Mouse (Mus musculus) MEL (cell line): ENCODE results near the gene Ankrd36. TPM values are rescaled to one million over a fixed set of nuclear protein-coding genes. Genes with fewer than 3 reads are reported as not detected.

Source experiments
- DNase-seq: peaks from one replicate; pipeline ENCODE4 v3.0.0; 2011; ENCODE audit warnings: low read depth, low spot score
- H3K27ac ChIP-seq: 2 replicates; pipeline ENCODE4 v1.5.1; 2012; ENCODE audit warnings: low read depth, mild to moderate bottlenecking, control low read depth, low read length, moderate library complexity; ENCODE audit not compliant: control insufficient read depth
- H3K27me3 ChIP-seq, 2 experiments: fragments of 150-350 bp in 1 of 2; sonication (generic) in 1 of 2; 2 replicates each; pipeline ENCODE4 v1.6.1; 2012; ENCODE audit warnings: low read length in 2 of 2, mild to moderate bottlenecking in 2 of 2, improper control_type of control experiment in 1 of 2, moderate library complexity in 1 of 2; ENCODE audit not compliant: insufficient read depth in 2 of 2, control insufficient read depth in 1 of 2
- H3K36me3 ChIP-seq, 2 experiments: 2 replicates each; pipeline ENCODE4 v1.6.1; 2012 to 2014; ENCODE audit warnings: low read length in 2 of 2, improper control_type of control experiment in 1 of 2, inconsistent platforms in 1 of 2, mild to moderate bottlenecking in 1 of 2; ENCODE audit not compliant: insufficient read depth in 2 of 2, control insufficient read depth in 1 of 2
- H3K4me1 ChIP-seq, 2 experiments: fragments of 150-350 bp in 1 of 2; sonication (generic) in 1 of 2; 2 replicates each; pipeline ENCODE4 v1.6.1; 2012; ENCODE audit warnings: low read length in 2 of 2, improper control_type of control experiment in 1 of 2, mild to moderate bottlenecking in 1 of 2; ENCODE audit not compliant: insufficient read depth in 2 of 2, control insufficient read depth in 1 of 2
- H3K4me3 ChIP-seq, 2 experiments: fragments of 150-350 bp in 1 of 2; sonication (generic) in 1 of 2; 2 replicates each; pipeline ENCODE4 v1.5.1; 2012; ENCODE audit warnings: low read depth in 2 of 2, low read length in 2 of 2, mild to moderate bottlenecking in 2 of 2, moderate library complexity in 2 of 2, control low read depth in 1 of 2, improper control_type of control experiment in 1 of 2; ENCODE audit not compliant: control insufficient read depth in 1 of 2, insufficient read depth in 1 of 2
- H3K79me2 ChIP-seq: 2 replicates; pipeline ENCODE4 v1.6.1; 2012; ENCODE audit warnings: mild to moderate bottlenecking, low read length, moderate library complexity; ENCODE audit not compliant: control insufficient read depth, poor library complexity, insufficient read depth
- H3K9ac ChIP-seq: 2 replicates; pipeline ENCODE4 v1.6.1; 2012; ENCODE audit warnings: low read depth, mild to moderate bottlenecking, control low read depth, low read length, moderate library complexity; ENCODE audit not compliant: control insufficient read depth, poor library complexity, severe bottlenecking
- H3K9me3 ChIP-seq: fragments of 150-350 bp; sonication (generic); replicated peaks from 2 replicates; pipeline ENCODE4 v1.6.1; 2012; ENCODE audit warnings: mild to moderate bottlenecking, low read length, improper control_type of control experiment, moderate library complexity; ENCODE audit not compliant: insufficient read depth
- BHLHE40 ChIP-seq: IDR thresholded peaks from 2 replicates; pipeline ENCODE4 v1.6.1; 2012; ENCODE audit warnings: low read depth, mild to moderate bottlenecking, inconsistent platforms, low read length, improper control_type of control experiment, borderline replicate concordance
- CHD1 ChIP-seq: IDR thresholded peaks from 2 replicates; pipeline ENCODE4 v1.6.1; 2012; ENCODE audit warnings: low read depth, mild to moderate bottlenecking, inconsistent platforms, low read length, improper control_type of control experiment
- CTCF ChIP-seq, 3 experiments: IDR thresholded peaks in 2 of 3; conservative IDR thresholded peaks in 1 of 3; 2 replicates each; pipeline ENCODE4 v1.5.1; 2011 to 2012; ENCODE audit warnings: low read length in 3 of 3, low read depth in 2 of 3, mild to moderate bottlenecking in 2 of 3, improper control_type of control experiment in 1 of 3, inconsistent platforms in 1 of 3, mixed read lengths in 1 of 3, moderate library complexity in 1 of 3; ENCODE audit not compliant: control insufficient read depth in 1 of 3, insufficient read depth in 1 of 3, poor library complexity in 1 of 3, severe bottlenecking in 1 of 3
- E2F4 ChIP-seq: IDR thresholded peaks from 2 replicates; pipeline ENCODE4 v1.6.1; 2011; ENCODE audit warnings: low read depth, low read length, improper control_type of control experiment, borderline replicate concordance
- EP300 ChIP-seq, 2 experiments: IDR thresholded peaks; 2 replicates each; pipeline ENCODE4 v1.6.1; 2011; ENCODE audit warnings: improper control_type of control experiment in 2 of 2, low read length in 2 of 2, low read depth in 1 of 2, mild to moderate bottlenecking in 1 of 2
- ETS1 ChIP-seq: IDR thresholded peaks from 2 replicates; pipeline ENCODE4 v1.6.1; 2012; ENCODE audit warnings: low read depth, mild to moderate bottlenecking, inconsistent platforms, low read length, improper control_type of control experiment, moderate library complexity
- GABPA ChIP-seq: IDR thresholded peaks from 2 replicates; pipeline ENCODE4 v1.6.1; 2012; ENCODE audit warnings: low read depth, mild to moderate bottlenecking, inconsistent platforms, low read length, improper control_type of control experiment, moderate library complexity
- HCFC1 ChIP-seq: IDR thresholded peaks from 2 replicates; pipeline ENCODE4 v1.6.1; 2012; ENCODE audit warnings: low read depth, mild to moderate bottlenecking, inconsistent platforms, low read length, improper control_type of control experiment, moderate library complexity
- KAT2A ChIP-seq: conservative IDR thresholded peaks from 2 replicates; pipeline ENCODE4 v1.6.1; 2012; ENCODE audit warnings: low read depth, low read length, improper control_type of control experiment, inconsistent platforms
- MAFK ChIP-seq: IDR thresholded peaks from 2 replicates; pipeline ENCODE4 v1.6.1; 2011; ENCODE audit warnings: low read depth, mild to moderate bottlenecking, low read length, improper control_type of control experiment, borderline replicate concordance
- MEF2A ChIP-seq: IDR thresholded peaks from 2 replicates; pipeline ENCODE4 v1.6.1; 2014; ENCODE audit warnings: low read depth, mild to moderate bottlenecking, inconsistent platforms, low read length, improper control_type of control experiment; ENCODE audit not compliant: poor library complexity, insufficient replicate concordance, severe bottlenecking; ENCODE audit errors: extremely low read depth
- MYB ChIP-seq: IDR thresholded peaks from 2 replicates; pipeline ENCODE4 v1.6.1; 2011; ENCODE audit warnings: mild to moderate bottlenecking, low read depth, low read length, improper control_type of control experiment
- MYC ChIP-seq: IDR thresholded peaks from 2 replicates; pipeline ENCODE4 v1.6.1; 2011; ENCODE audit warnings: low read depth, mild to moderate bottlenecking, low read length, improper control_type of control experiment, moderate library complexity
- NELFE ChIP-seq: IDR thresholded peaks from 2 replicates; pipeline ENCODE4 v1.6.1; 2011; ENCODE audit warnings: low read depth, low read length, improper control_type of control experiment
- NRF1 ChIP-seq: IDR thresholded peaks from 2 replicates; pipeline ENCODE4 v1.6.1; 2014; ENCODE audit warnings: low read depth, mild to moderate bottlenecking, inconsistent platforms, low read length, improper control_type of control experiment, moderate library complexity; ENCODE audit not compliant: poor library complexity, insufficient read depth, severe bottlenecking
- POLR2AphosphoS5 ChIP-seq: IDR thresholded peaks from 2 replicates; pipeline ENCODE4 v1.6.1; 2012; ENCODE audit warnings: low read depth, borderline replicate concordance, mild to moderate bottlenecking, inconsistent platforms, low read length, moderate library complexity, mixed read lengths
- SIN3A ChIP-seq: IDR thresholded peaks from 2 replicates; pipeline ENCODE4 v1.6.1; 2012; ENCODE audit warnings: low read length, improper control_type of control experiment, inconsistent platforms
- TAL1 ChIP-seq: IDR thresholded peaks from 2 replicates; pipeline ENCODE4 v1.6.1; 2012; ENCODE audit warnings: mild to moderate bottlenecking, inconsistent platforms, low read length, moderate library complexity, mixed read lengths
- TBP ChIP-seq: IDR thresholded peaks from 2 replicates; pipeline ENCODE4 v1.8.0; 2011; ENCODE audit warnings: low read depth, low read length, improper control_type of control experiment
- TCF12 ChIP-seq: IDR thresholded peaks from 2 replicates; pipeline ENCODE4 v1.6.1; 2014; ENCODE audit warnings: low read depth, mild to moderate bottlenecking, inconsistent platforms, low read length, improper control_type of control experiment, moderate library complexity
- UBTF ChIP-seq: IDR thresholded peaks from 2 replicates; pipeline ENCODE4 v1.6.1; 2012; ENCODE audit warnings: low read depth, mild to moderate bottlenecking, inconsistent platforms, low read length, improper control_type of control experiment, moderate library complexity, borderline replicate concordance; ENCODE audit not compliant: insufficient read depth
- USF1 ChIP-seq: IDR thresholded peaks from 2 replicates; pipeline ENCODE4 v1.6.1; 2014; ENCODE audit warnings: low read depth, mild to moderate bottlenecking, inconsistent platforms, low read length, improper control_type of control experiment, moderate library complexity
- USF2 ChIP-seq, 2 experiments: IDR thresholded peaks; 2 replicates each; pipeline ENCODE4 v1.6.1; 2011 to 2012; ENCODE audit warnings: improper control_type of control experiment in 2 of 2, low read length in 2 of 2, borderline replicate concordance in 1 of 2, inconsistent platforms in 1 of 2, low read depth in 1 of 2, mild to moderate bottlenecking in 1 of 2; ENCODE audit not compliant: insufficient read depth in 1 of 2
- ZNF384 ChIP-seq: IDR thresholded peaks from 2 replicates; pipeline ENCODE4 v1.6.1; 2012; ENCODE audit warnings: low read depth, mild to moderate bottlenecking, inconsistent platforms, low read length, improper control_type of control experiment
- polyA plus RNA-seq, 2 experiments: library from polyadenylated mRNA; stranded (reverse) in 1 of 2; unstranded in 1 of 2; fragments of >175 nt in 1 of 2; fragments of >200 nt in 1 of 2; gene quantifications; 2 replicates each; pipeline versions ENCODE4 v1.2.1 to v1.2.4; 2012; ENCODE audit warnings: low replicate concordance in 2 of 2, low read depth in 1 of 2; ENCODE audit not compliant: insufficient read length in 2 of 2, insufficient read depth in 1 of 2, missing spikeins in 1 of 2
- total RNA-seq: library from RNA; depleted of rRNA; stranded (reverse); fragments of 300-350 nt; gene quantifications from 2 replicates; pipeline ENCODE4 v1.2.3, GENCODE M21; 2012

Ankrd36 gene
- total and polyA plus RNA-seq, 3 experiments: 3.2 to 3.4 TPM; not detected in 1

DNA sequence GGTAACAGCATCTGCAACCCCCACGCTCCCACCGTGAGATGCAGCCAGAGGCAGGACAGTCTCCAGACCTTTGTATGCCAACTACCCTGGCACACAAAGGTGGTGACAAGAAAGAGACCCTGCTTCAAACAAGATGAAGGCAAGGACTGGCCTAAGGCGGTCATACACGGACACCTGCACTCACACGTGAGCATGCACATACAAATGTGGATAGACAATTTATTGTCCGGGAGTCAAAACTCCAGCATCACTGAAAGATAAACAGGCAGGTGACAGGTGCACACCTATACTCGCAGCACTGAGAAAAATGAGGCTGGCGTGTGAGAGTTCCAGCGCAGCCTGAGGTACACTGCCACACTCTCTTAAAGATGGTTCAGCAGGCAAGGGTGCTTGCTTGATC, 136.5 kb downstream of the Ankrd36 start:
- Histone ChIP-seq H3K4me3 (peak overlapping the region; percentile 81 to 100), H3K9me3 (no peaks in the 10 kb centered on the region), H3K27me3 (no peaks in the 10 kb centered on the region), H3K27ac (no peak overlapping the region), H3K9ac (peak overlapping the region; percentile 82), H3K36me3 (peaks cover 0 to 24% of the 10 kb centered on the region in 2 experiments; a peak in 2 of 4 replicates), H3K4me1 (peaks cover 12 to 16% of the 10 kb centered on the region in 2 experiments), H3K79me2 (peaks cover 20% of the 10 kb centered on the region)
- no peak for TF ChIP-seq POLR2AphosphoS5
- no peak for TF ChIP-seq NELFE
- no peak for TF ChIP-seq TCF12
- TF ChIP-seq MYC: no peak
- no peak for TF ChIP-seq MAFK
- TF ChIP-seq EP300 (IDR thresholded peaks at IDR 0.05; ENCODE audit: low read depth in 1 of 2, low read length in 2 of 2): no peak
- TF ChIP-seq MEF2A: no peak
- TF ChIP-seq NRF1: no peak
- TF ChIP-seq CTCF (IDR thresholded peaks at IDR 0.05 in 2 of 3, conservative IDR thresholded peaks at IDR 0.05 in 1 of 3; ENCODE audit: control insufficient read depth in 1 of 3, insufficient read depth in 1 of 3, low read depth in 2 of 3, low read length in 3 of 3, poor library complexity in 1 of 3, severe bottlenecking in 1 of 3): no peak
- no peak for TF ChIP-seq E2F4
- no peak for TF ChIP-seq HCFC1
- TF ChIP-seq CHD1: no peak
- TF ChIP-seq USF2 (IDR thresholded peaks at IDR 0.05; ENCODE audit: borderline replicate concordance in 1 of 2, insufficient read depth in 1 of 2, low read depth in 1 of 2, low read length in 2 of 2): no peak
- no peak for TF ChIP-seq BHLHE40
- no peak for TF ChIP-seq KAT2A
- TF ChIP-seq GABPA: no peak
- TF ChIP-seq TBP: no peak
- TF ChIP-seq MYB: no peak
- DNase-seq: no peak

DNA sequence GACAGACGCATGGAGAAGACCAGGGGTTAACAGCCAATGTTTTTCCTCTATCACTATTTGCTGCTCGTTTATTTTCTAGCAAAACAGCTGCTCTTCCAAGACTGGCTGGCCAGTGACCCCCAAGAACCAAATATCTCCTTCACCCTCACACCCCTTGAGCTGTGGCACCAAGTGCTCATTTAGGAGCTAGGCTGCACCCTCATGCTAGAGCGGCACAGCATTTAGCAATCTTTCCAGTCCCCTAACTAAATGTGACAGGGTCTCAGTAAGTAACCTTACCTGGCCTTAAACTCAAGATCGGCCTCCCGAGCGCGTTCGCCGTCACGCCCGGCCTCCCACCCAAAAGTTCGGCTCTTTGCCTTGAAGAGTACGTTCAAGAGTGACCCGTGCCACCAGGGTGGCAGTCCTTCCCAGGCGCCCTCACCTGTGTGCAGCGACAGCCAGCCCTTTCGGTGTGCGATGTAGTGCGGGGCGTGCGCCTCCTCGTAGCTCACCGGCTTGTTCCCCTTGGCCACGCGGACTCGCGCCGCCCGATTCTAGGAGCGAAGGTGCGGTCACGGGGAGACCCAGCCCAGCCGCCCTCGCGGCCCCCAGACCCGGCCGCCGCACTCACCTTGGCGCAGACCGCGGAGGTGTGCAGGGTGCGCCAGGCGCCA, 137.5 kb downstream of the Ankrd36 start:
- no peak overlapping the region for H3K27ac ChIP-seq
- peaks cover 5 to 10% of the 10 kb centered on the region in 2 experiments for H3K4me1 ChIP-seq
- peaks cover 0 to 16% of the 10 kb centered on the region in 2 experiments; a peak in 2 of 4 replicates for H3K36me3 ChIP-seq
- H3K9me3 ChIP-seq: no peaks in the 10 kb centered on the region
- H3K79me2 ChIP-seq: peaks cover 20% of the 10 kb centered on the region
- peak; percentile 66; the same call in 1 of the 2 replicates for TF ChIP-seq SIN3A
- 0 out of 2 replicates have a peak, but pooled peaks have one; percentile 59 for TF ChIP-seq UBTF
- 0 out of 2 replicates have a peak, but pooled peaks have one; percentile 7 for TF ChIP-seq ETS1
- TF ChIP-seq USF1: 0 out of 2 replicates have a peak, but pooled peaks have one; percentile 2
- no peak for TF ChIP-seq TAL1
- no peak for TF ChIP-seq KAT2A
- no peak for TF ChIP-seq CHD1
- TF ChIP-seq EP300 (IDR thresholded peaks at IDR 0.05; ENCODE audit: low read depth in 1 of 2, low read length in 2 of 2): peak in 1 of 2 experiments; percentile 12; a peak in 1 of 4 replicates
- 0 out of 2 replicates have a peak, but pooled peaks have one; percentile 31 for TF ChIP-seq MYC
- TF ChIP-seq ZNF384: no peak
- TF ChIP-seq, all 39 proteins: peak for 6
- peak; percentile 73 for DNase-seq
- no peaks in the 10 kb centered on the region for H3K27me3 ChIP-seq
- H3K9ac ChIP-seq: peak overlapping the region; percentile 82
- peak overlapping the region; percentile 81 to 100 for H3K4me3 ChIP-seq
